Mouse (Mus musculus) heart, embryonic 14.5 days (tissue): ENCODE data around the gene Mapk8ip1. TPM values are rescaled to one million over a fixed set of nuclear protein-coding genes. Genes with fewer than 3 reads are reported as not detected.

Source experiments
- ATAC-seq: fragments of 200-750 bp; cut with Nextera tagmentation; 2 replicates; pipeline ENCODE4 v1.8.0; 2017; ENCODE audit warnings: low read depth, moderate TSS enrichment; ENCODE audit not compliant: insufficient number of reproducible peaks, insufficient read depth, low FRiP score
- H3K27ac ChIP-seq, 2 experiments: fragments of 200-500 bp in 1 of 2; fragments of 300-500 bp in 1 of 2; sonication (generic) in 1 of 2; replicated peaks in 1 of 2; 2 replicates each; pipeline ENCODE4 v1.5.1; 2012 to 2014; ENCODE audit warnings: low read depth in 2 of 2, low read length in 2 of 2, control low read depth in 1 of 2, mild to moderate bottlenecking in 1 of 2, mixed read lengths in 1 of 2; ENCODE audit not compliant: control insufficient read depth in 1 of 2, insufficient read depth in 1 of 2
- H3K27me3 ChIP-seq: fragments of 300-500 bp; sonication (generic); 2 replicates; pipeline ENCODE4 v1.6.1; 2014; ENCODE audit warnings: mild to moderate bottlenecking, low read length, control low read depth; ENCODE audit not compliant: control insufficient read depth, insufficient read depth
- H3K36me3 ChIP-seq: fragments of 300-500 bp; sonication (generic); 2 replicates; pipeline ENCODE4 v1.6.1; 2014; ENCODE audit warnings: mild to moderate bottlenecking, control low read depth, low read length, mixed read lengths; ENCODE audit not compliant: control insufficient read depth, insufficient read depth
- H3K4me1 ChIP-seq, 2 experiments: fragments of 200-500 bp in 1 of 2; fragments of 300-500 bp in 1 of 2; sonication (generic) in 1 of 2; 2 replicates each; pipeline ENCODE4 v1.6.1; 2012 to 2014; ENCODE audit warnings: low read length in 2 of 2, control low read depth in 1 of 2, mixed read lengths in 1 of 2; ENCODE audit not compliant: control insufficient read depth in 2 of 2, insufficient read depth in 2 of 2
- H3K4me2 ChIP-seq: fragments of 300-500 bp; sonication (generic); 2 replicates; pipeline ENCODE4 v1.6.1; 2014; ENCODE audit warnings: mild to moderate bottlenecking, low read length
- H3K4me3 ChIP-seq, 2 experiments: fragments of 200-500 bp in 1 of 2; fragments of 300-500 bp in 1 of 2; sonication (generic) in 1 of 2; 2 replicates each; pipeline ENCODE4 v1.5.1; 2012 to 2014; ENCODE audit warnings: low read length in 2 of 2, mild to moderate bottlenecking in 2 of 2, control low read depth in 1 of 2, low read depth in 1 of 2, moderate library complexity in 1 of 2; ENCODE audit not compliant: control insufficient read depth in 1 of 2, insufficient read depth in 1 of 2
- H3K9ac ChIP-seq: fragments of 300-500 bp; sonication (generic); 2 replicates; pipeline ENCODE4 v1.6.1; 2014; ENCODE audit warnings: mild to moderate bottlenecking, low read length
- H3K9me3 ChIP-seq: fragments of 300-500 bp; sonication (generic); 2 replicates; pipeline ENCODE4 v1.6.1; 2016; ENCODE audit warnings: low read length, control low read depth; ENCODE audit not compliant: control insufficient read depth
- WGBS: fragments of 180-500 bp; shearing (Covaris S2); extraction: QIAGEN DNeasy Blood & Tissue Kit; methylation state at CpG from one replicate; pipeline ENCODE4 v1.1.7; 2014; 5-methylcytosine and 5-hydroxymethylcytosine counted together
- polyA plus RNA-seq: library from polyadenylated mRNA; unstranded; fragments of >200 nt; fragmentation: Nextera tagmentation; extraction: Ambion mirVana; gene quantifications from 2 replicates; pipeline ENCODE4 v1.2.1, GENCODE M21; 2014

The Mapk8ip1 gene
- polyA plus RNA-seq, 1 experiment from 2014 or later: 2.9 TPM

DNA sequence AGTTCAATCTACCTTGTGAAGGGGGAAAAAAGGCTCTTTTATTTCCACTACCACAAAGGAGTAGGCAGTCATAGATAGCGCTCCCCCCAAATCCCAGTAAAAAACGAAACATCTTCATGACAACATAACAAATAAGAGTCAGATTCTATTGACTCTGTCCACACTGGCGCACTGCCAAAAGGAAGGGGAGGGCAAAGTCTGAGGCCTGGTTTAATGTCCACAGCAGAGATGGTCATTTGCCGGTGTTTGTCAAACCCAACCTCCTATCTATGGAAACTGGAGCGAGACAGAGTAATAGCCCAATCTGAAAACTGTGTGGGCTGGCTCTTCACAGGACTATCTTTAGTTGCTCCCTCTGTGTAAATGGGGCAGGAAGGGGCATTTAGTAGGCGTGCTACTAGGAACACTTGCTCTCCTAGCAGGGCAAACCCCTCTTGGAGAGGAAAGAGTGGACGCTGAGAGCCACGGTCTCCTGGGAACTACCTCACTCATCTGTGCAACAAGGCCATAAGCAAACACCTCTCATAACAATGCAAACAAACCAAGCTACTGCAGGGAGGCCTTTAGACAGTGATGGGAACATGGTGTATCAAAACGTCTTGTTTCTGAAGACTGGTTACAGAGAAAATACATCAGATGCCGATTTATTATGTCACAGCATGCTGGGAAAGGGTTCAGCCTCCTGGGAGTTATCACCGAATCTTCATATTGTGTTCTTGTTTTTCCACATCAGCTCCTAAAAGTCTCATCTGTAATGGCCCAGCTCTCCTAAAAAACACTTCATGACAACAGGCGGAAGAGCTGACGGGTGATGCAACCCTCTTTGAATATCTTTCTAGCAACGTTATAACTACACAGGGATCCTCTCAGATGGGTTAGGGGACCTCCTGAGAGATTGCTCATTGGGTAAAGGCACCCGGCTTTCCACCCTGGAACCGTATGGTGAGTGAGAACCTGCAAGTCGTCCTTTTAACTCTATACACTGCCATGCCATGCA is 31.5 kb upstream of the Mapk8ip1 start:
- ATAC-seq: no peak
- H3K36me3 ChIP-seq: no peaks in the 10 kb centered on the region
- peak overlapping the region; percentile 88 for H3K9ac ChIP-seq
- H3K4me2 ChIP-seq: peak overlapping the region; percentile 93
- peaks cover 39 to 56% of the 10 kb centered on the region in 2 experiments for H3K4me1 ChIP-seq
- no peak overlapping the region; a peak in 1 of 4 replicates for H3K27ac ChIP-seq
- peaks cover 6% of the 10 kb centered on the region; the same call in 1 of the 2 replicates for H3K27me3 ChIP-seq
- H3K9me3 ChIP-seq: peaks cover 3% of the 10 kb centered on the region; the same call in 1 of the 2 replicates
- 42% methylated on average over 17 of the region's 17 CpGs for WGBS
- H3K4me3 ChIP-seq: peak overlapping the region; percentile 76 to 93

DNA sequence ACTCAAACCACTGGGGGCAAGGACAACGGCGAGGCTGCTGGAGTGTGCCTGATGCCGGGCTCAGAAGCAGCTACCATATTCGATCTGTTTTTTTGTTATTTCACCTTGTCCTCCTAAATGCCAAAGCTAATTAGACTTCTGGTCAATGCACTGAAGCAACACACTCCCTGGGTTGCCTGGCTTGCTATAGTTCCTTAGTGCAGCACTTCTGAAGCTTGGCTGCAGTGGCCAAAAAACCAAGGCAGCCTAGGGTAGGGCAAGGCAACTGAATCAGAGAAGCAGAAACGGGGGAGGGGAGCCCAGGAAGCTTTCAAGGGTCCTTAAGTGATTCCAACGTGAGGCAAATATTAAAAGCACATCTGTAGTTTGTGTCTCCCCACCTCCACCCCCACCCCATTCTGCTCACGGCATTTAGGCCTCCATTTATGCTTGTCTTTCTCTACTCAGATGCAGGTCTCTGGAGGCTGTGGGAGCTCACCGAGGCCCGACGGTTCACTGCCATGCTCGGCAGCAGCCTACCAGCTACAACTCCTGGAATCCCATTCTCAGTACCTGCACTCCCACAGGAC is 30.6 kb upstream of the Mapk8ip1 start:
- Histone ChIP-seq H3K9me3 (peaks cover 3% of the 10 kb centered on the region; the same call in 1 of the 2 replicates), H3K9ac (peak overlapping the region; percentile 64), H3K36me3 (no peaks in the 10 kb centered on the region), H3K4me1 (peaks cover 40 to 64% of the 10 kb centered on the region in 2 experiments), H3K27ac (peak overlapping the region; percentile 3 to 61; a peak in 3 of 4 replicates), H3K4me2 (peak overlapping the region; percentile 93), H3K4me3 (peak overlapping the region; percentile 21 to 76), H3K27me3 (peaks cover 6% of the 10 kb centered on the region; the same call in 1 of the 2 replicates)
- WGBS: 25% methylated on average over 11 of the region's 11 CpGs
- no peak for ATAC-seq

DNA sequence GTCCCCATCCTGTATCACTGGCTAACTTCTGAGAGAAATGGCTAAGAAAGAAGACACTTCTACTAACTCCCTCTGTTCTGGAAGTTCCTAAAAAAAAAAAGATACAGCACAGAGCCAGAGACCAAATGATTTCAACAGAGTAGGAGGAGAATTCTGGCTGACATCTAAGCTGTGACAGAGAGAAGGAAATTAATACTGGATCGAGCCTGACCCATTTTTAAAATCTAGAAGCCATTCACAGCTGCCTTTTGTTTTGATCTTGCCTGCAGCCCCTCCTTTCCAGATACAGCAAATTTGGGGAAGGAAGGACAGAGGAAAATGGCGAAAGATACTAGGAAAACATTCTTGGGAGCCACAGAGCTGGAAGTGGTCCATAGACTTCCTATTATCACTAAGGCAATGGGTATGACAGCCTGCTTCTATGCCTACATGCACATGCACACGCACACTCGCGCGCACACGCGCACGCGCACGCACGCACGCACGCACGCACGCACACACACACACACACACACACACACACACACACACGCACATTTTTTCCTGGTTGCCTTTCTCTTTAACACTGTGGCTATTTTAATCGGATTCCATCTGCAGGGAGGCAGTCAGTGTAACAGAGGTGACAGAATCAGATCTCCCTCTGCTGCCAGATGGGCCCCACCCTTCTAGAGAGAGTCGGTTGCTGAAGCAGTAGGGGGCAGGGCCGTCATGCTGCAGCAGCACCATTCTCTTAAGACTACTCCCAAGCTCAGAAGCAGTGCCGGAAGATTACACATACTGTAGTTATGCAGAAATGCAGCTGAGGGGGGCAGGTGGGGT is 29.9 kb upstream of the Mapk8ip1 start:
- Histone ChIP-seq H3K4me2 (peak overlapping the region; percentile 93), H3K27ac (peak overlapping the region; percentile 28 to 61), H3K9me3 (no peaks in the 10 kb centered on the region), H3K9ac (peak overlapping the region; percentile 64), H3K27me3 (peaks cover 4% of the 10 kb centered on the region; the same call in 1 of the 2 replicates), H3K4me1 (peaks cover 43 to 66% of the 10 kb centered on the region in 2 experiments), H3K4me3 (peak overlapping the region; percentile 21 to 76), H3K36me3 (peaks cover under 1% of the 10 kb centered on the region; the same call in 1 of the 2 replicates)
- 43% methylated on average over 21 of the region's 21 CpGs for WGBS
- no peak for ATAC-seq

DNA sequence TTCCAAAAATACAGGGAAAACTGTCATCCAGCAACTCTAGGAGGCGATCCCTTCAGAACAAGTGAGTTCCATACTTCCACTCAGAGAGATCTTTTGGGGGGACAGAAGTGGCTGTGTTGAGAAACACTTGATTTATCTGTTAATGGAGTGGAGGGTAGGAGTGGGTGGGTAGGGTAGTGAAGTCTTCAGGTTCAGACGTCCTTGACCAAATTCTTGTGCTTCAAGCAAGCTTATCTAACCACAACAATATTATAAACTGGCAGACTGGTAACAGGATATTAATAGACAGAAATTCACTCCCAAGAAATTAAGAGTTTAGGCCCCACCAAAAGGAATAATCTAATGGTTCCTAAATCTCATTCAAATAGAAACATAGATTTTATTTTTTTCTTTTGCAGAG is 29.0 kb upstream of the Mapk8ip1 start:
- peak overlapping the region; percentile 43; the same call in 1 of the 2 replicates for H3K9ac ChIP-seq
- peak overlapping the region; percentile 93; the same call in 1 of the 2 replicates for H3K4me2 ChIP-seq
- H3K9me3 ChIP-seq: no peaks in the 10 kb centered on the region
- WGBS: 60% methylated on average over 2 of the region's 2 CpGs
- peaks cover 1% of the 10 kb centered on the region; the same call in 1 of the 2 replicates for H3K27me3 ChIP-seq
- no peak for ATAC-seq
- H3K36me3 ChIP-seq: peaks cover 7% of the 10 kb centered on the region; the same call in 1 of the 2 replicates
- H3K4me3 ChIP-seq: no peak overlapping the region
- peak overlapping the region in 1 of 2 experiments; percentile 61; a peak in 2 of 4 replicates for H3K27ac ChIP-seq
- H3K4me1 ChIP-seq: peaks cover 49 to 75% of the 10 kb centered on the region in 2 experiments

DNA sequence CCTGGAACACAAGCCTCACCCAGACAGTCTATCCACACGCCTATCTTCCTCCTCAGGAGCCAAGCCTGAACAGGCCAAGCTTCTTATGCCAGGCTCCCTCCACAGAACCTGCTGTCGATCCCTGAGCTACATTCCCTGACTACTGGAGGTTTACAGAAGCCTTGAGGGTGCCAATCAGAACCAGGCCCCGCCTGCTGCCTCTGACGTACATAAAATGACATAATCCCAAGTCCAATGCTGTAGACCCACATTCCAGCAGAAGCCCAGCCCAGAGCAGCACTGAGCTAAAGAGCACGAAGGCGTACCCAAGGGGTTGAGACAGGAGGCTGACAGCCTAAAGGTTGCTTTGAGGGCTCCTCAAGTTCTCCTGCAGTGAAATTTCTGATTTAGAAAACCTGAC is 26.8 kb upstream of the Mapk8ip1 start:
- no peak overlapping the region for H3K4me3 ChIP-seq
- peaks cover 7% of the 10 kb centered on the region for H3K36me3 ChIP-seq
- no peaks in the 10 kb centered on the region for H3K27me3 ChIP-seq
- no peak overlapping the region for H3K4me2 ChIP-seq
- peaks cover 63 to 89% of the 10 kb centered on the region in 2 experiments for H3K4me1 ChIP-seq
- ATAC-seq: peak; percentile 44; the same call in 1 of the 2 replicates
- no peak overlapping the region for H3K9ac ChIP-seq
- no peaks in the 10 kb centered on the region for H3K9me3 ChIP-seq
- 31% methylated on average over 6 of the region's 6 CpGs for WGBS
- peak overlapping the region; percentile 46 to 90; a peak in 3 of 4 replicates for H3K27ac ChIP-seq

DNA sequence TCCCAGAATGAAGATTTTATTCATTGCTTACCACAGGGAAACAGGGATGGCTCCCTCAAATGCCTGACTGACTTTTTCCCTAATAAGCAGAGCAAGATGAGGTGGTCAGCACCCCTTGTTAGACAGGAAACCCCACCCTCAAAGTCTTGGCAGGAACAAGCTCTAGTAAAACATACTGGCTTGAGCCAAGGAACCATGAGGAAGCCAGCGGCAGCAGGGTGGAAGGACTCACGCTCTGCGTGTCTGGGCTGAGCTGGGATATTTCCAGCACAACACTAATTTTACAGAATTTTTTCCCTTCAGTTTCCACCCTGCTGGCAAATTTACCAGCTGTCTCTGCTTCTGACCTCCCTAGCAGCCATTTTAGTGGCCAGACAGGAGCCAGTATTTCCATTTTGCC is 25.4 kb upstream of the Mapk8ip1 start:
- H3K9ac ChIP-seq: no peak overlapping the region
- H3K36me3 ChIP-seq: peaks cover 21% of the 10 kb centered on the region
- H3K9me3 ChIP-seq: no peaks in the 10 kb centered on the region
- H3K27ac ChIP-seq: peak overlapping the region; percentile 2 to 90; a peak in 3 of 4 replicates
- no peak for ATAC-seq
- H3K4me3 ChIP-seq: no peak overlapping the region
- peaks cover 52 to 74% of the 10 kb centered on the region in 2 experiments for H3K4me1 ChIP-seq
- WGBS: 82% methylated on average over 3 of the region's 3 CpGs
- H3K27me3 ChIP-seq: no peaks in the 10 kb centered on the region
- H3K4me2 ChIP-seq: no peak overlapping the region
